Mouse (Mus musculus) kidney, postnatal 0 days (tissue): ENCODE measurements around the gene Pcdh15. TPM values are rescaled to one million over a fixed set of nuclear protein-coding genes. Genes with fewer than 3 reads are reported as not detected.

Source experiments
- ATAC-seq: fragments of 200-750 bp; cut with Nextera tagmentation; replicated peaks from 2 replicates; pipeline ENCODE4 v1.8.0; 2017; ENCODE audit warnings: low read depth, moderate number of reproducible peaks, moderate TSS enrichment, moderate library complexity; ENCODE audit not compliant: low FRiP score
- DNase-seq: peaks from one replicate; pipeline ENCODE4 v3.0.0-alpha.2; 2016; ENCODE audit warnings: low spot score
- H3K27ac ChIP-seq: fragments of 300-500 bp; sonication (generic); 2 replicates; pipeline ENCODE4 v1.5.1; 2014; ENCODE audit warnings: mild to moderate bottlenecking
- H3K27me3 ChIP-seq: fragments of 300-500 bp; sonication (generic); 2 replicates; pipeline ENCODE4 v1.6.1; 2014; ENCODE audit warnings: low read length, mixed read lengths; ENCODE audit not compliant: insufficient read depth
- H3K36me3 ChIP-seq: fragments of 300-500 bp; sonication (generic); 2 replicates; pipeline ENCODE4 v1.6.1; 2014; ENCODE audit warnings: low read length, mixed read lengths; ENCODE audit not compliant: insufficient read depth
- H3K4me1 ChIP-seq: fragments of 300-500 bp; sonication (generic); replicated peaks from 2 replicates; pipeline ENCODE4 v1.6.1; 2014; ENCODE audit warnings: antibody characterized with exemption, low read length, mixed read lengths; ENCODE audit not compliant: insufficient read depth
- H3K4me2 ChIP-seq: fragments of 300-500 bp; sonication (generic); 2 replicates; pipeline ENCODE4 v1.6.1; 2014; ENCODE audit warnings: mild to moderate bottlenecking, low read length, moderate library complexity, mixed read lengths
- H3K4me3 ChIP-seq: fragments of 300-500 bp; sonication (generic); replicated peaks from 2 replicates; pipeline ENCODE4 v1.5.1; 2014; ENCODE audit warnings: low read depth, low read length
- H3K9ac ChIP-seq: fragments of 300-500 bp; sonication (generic); 2 replicates; pipeline ENCODE4 v1.6.1; 2014; ENCODE audit warnings: low read depth, low read length
- H3K9me3 ChIP-seq: fragments of 300-500 bp; sonication (generic); replicated peaks from 2 replicates; pipeline ENCODE4 v1.6.1; 2016; ENCODE audit warnings: low read length, inconsistent platforms, mixed read lengths
- CTCF ChIP-seq: IDR thresholded peaks from 2 replicates; pipeline ENCODE4 v1.5.1; 2016; ENCODE audit warnings: antibody characterized with exemption, low read depth, mild to moderate bottlenecking, moderate library complexity
- WGBS: fragments of 180-500 bp; shearing (Covaris S2); extraction: QIAGEN DNeasy Blood & Tissue Kit; methylation state at CpG from one replicate; pipeline ENCODE4 v1.1.7; 2014; 5-methylcytosine and 5-hydroxymethylcytosine counted together
- polyA plus RNA-seq: library from polyadenylated mRNA; unstranded; fragments of >200 nt; fragmentation: Nextera tagmentation; extraction: Ambion mirVana; gene quantifications from 2 replicates; pipeline ENCODE4 v1.2.1, GENCODE M21; 2015

Gene Pcdh15
- polyA plus RNA-seq, 1 experiment from 2014 or later: 0.33 TPM

DNA sequence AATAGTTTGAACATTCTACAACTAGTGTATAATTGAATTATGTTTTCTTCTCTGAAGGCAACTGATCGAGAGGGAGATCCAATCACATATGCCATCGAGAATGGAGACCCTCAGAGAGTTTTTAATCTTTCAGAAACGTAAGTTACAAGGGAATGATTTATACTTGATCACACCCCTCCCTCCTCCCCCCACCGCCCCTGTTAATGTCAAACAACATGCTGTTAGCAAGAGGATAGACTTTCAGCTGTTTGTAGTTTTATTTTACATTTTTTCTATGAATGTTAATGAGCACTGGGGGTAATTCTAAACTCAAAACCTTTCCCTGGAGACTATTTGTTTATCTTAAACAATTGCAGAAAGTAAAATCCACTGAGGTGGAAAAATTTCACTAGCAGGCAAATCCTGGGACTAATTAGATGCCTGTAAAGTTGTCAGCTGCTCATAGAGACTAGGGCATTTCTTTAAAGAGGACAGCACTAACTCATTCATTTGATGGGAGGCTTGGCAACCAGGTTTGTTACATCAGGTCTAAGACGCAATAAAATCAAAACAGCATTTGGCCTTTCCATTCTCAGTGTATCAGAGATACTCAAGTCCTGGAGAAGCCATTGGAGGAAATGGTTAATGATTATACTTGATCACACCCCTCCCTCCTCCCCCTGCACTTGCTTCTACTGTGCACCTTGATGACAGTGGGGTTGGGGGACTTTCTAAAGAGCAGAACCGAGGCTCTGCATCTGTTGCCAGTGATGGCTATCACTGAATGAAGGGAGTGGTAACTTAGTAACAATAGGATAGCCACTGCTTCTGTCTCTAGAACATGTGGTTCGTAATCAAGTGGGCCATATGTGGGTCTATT lies 1280.4 kb downstream of the Pcdh15 start:
- Histone ChIP-seq H3K4me3 (no peak overlapping the region), H3K9ac (no peak overlapping the region), H3K27me3 (no peaks in the 10 kb centered on the region), H3K4me1 (peaks cover 5% of the 10 kb centered on the region; the same call in 1 of the 2 replicates), H3K4me2 (no peak overlapping the region), H3K36me3 (no peaks in the 10 kb centered on the region), H3K27ac (no peak overlapping the region), H3K9me3 (no peaks in the 10 kb centered on the region)
- TF ChIP-seq CTCF: no peak
- ATAC-seq (no peak), DNase-seq (peak; percentile 15)
- WGBS: 16% methylated on average over 7 of the region's 7 CpGs

DNA sequence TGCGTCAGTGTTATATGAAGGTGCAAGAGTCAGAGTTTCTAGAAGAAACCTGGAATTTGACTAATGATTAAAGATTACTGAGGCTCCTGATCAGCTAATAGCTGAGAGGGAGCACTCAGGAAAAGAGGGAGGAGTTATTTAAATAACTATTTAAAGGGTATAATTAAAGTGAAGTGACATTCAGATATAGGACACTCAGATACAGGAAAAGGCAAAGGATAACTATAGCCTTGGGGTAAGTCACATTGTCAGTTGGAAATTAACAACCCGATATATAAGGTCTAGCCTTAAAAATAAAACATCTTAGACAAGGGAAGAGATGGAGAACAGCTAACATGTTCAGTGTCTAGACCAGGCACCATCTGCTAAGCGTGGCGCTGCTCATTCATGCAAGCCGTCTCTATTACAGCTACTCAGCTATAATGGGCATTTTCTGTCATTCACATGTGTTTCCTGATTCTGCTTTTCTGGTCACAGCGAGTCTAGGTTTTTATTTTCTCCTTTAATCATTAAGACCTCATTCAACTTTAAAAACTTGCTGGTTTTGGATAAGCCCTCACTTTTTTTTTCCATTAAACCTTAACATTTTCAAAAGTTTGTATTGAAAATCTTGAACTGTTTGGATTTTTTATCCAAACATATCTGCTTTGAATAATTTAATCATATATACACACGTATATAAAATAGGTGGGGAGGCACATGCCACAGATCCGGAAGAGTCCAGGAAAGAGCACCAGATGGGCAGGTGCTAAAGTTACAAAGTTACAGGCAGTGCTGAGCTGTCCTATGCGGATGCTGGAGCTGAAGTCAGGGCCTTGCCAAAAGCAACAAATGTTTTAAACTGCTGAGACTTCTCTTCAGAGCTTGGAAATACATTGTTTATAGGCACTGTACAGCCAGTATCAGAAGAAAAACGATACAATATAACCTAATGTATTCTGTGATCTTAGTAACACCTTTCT lies 1288.7 kb downstream of the Pcdh15 start:
- TF ChIP-seq CTCF: no peak
- ATAC-seq (peak; percentile 73), DNase-seq (peak; percentile 65)
- no peaks in the 10 kb centered on the region for H3K36me3 ChIP-seq
- no peaks in the 10 kb centered on the region for H3K9me3 ChIP-seq
- WGBS: 27% methylated on average over 10 of the region's 10 CpGs
- no peaks in the 10 kb centered on the region for H3K4me1 ChIP-seq
- no peak overlapping the region for H3K9ac ChIP-seq
- no peak overlapping the region for H3K27ac ChIP-seq
- H3K4me2 ChIP-seq: no peak overlapping the region
- H3K27me3 ChIP-seq: no peaks in the 10 kb centered on the region
- H3K4me3 ChIP-seq: no peak overlapping the region

DNA sequence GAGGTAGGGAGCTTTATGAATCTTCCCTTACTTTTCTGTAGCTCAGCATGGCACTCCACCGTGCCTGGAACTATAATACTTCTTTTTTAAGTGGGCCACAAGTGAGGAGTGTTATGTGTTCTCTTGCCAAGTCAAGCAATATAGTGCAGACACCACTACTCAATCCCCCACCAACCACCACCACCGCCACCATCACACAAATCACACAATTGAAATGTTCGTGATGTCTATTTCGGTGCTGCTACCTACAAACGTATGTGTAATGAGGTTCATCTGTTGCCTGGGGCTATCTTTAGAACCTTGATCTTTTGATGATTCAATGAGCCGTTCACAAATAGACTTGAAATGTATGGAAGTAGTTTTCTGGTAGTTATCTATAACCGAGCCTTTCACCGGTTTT lies 1304.0 kb downstream of the Pcdh15 start:
- Histone ChIP-seq H3K4me1 (no peaks in the 10 kb centered on the region), H3K27ac (no peak overlapping the region), H3K27me3 (no peaks in the 10 kb centered on the region), H3K9ac (no peak overlapping the region), H3K36me3 (no peaks in the 10 kb centered on the region), H3K4me3 (no peak overlapping the region), H3K9me3 (no peaks in the 10 kb centered on the region), H3K4me2 (no peak overlapping the region)
- DNase-seq (no peak), ATAC-seq (no peak)
- 84% methylated on average over 8 of the region's 8 CpGs for WGBS
- TF ChIP-seq CTCF: no peak

- DNase-seq (peak; percentile 78), ATAC-seq (no peak)
- Histone ChIP-seq H3K36me3 (no peaks in the 10 kb centered on the region), H3K4me3 (no peak overlapping the region), H3K4me1 (no peaks in the 10 kb centered on the region), H3K27me3 (no peaks in the 10 kb centered on the region), H3K9ac (no peak overlapping the region), H3K9me3 (no peaks in the 10 kb centered on the region), H3K4me2 (no peak overlapping the region), H3K27ac (no peak overlapping the region)
- 36% methylated on average over 3 of the region's 3 CpGs for WGBS
- no peak for TF ChIP-seq CTCF
Observed at GRCm38 (mm10) chr10:74414021-74414420, 1314.9 kb downstream of the Pcdh15 start.

DNA sequence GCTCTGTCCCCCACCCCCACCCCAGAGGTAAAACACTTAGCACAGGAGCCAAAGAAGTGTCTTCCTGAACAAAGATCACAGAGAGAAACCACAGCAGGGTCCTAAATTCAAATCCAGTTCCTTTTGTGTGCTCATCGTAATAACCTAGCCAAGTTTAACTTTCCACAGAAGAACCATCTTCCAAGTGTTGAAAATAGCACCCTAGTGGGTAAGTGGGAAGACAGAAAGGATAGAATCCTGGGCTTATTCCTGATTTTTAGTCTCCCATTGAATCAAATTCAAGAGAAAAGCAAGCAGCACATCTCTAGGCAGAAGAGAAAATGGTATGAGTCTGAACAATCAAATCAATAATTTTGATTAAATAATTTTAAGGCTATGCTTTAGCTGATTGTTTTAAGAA lies 1315.8 kb downstream of the Pcdh15 start:
- Histone ChIP-seq H3K27me3 (no peaks in the 10 kb centered on the region), H3K36me3 (no peaks in the 10 kb centered on the region), H3K4me2 (no peak overlapping the region), H3K27ac (no peak overlapping the region), H3K4me3 (no peak overlapping the region), H3K9ac (no peak overlapping the region), H3K4me1 (no peaks in the 10 kb centered on the region), H3K9me3 (no peaks in the 10 kb centered on the region)
- whole genome bisulfite sequencing: 79% methylated on average over 1 of the region's 1 CpGs
- DNase-seq: no peak
- ATAC-seq: no peak
- no peak for TF ChIP-seq CTCF

DNA sequence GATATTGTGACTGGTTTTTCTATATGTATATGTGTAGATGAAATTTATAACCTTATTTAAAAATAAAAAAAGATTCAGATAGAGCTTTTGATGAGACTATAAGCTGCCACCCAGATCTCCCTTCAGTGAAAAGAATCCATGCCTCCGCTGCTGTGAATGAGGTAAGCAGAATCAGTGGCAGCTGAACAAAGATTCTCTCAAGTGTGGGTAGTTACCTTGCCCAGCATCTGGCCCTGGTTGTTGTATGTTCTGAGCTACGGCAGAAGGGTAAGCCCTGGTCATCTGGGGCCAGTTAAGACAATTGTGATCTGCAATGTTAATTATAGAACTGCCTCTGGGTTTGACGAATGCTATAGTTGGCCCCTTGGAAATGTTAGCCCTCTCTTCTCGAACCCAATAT lies 1316.2 kb downstream of the Pcdh15 start:
- no peak overlapping the region for H3K9ac ChIP-seq
- H3K27me3 ChIP-seq: no peaks in the 10 kb centered on the region
- H3K4me3 ChIP-seq: no peak overlapping the region
- H3K4me2 ChIP-seq: no peak overlapping the region
- H3K27ac ChIP-seq: no peak overlapping the region
- no peak for TF ChIP-seq CTCF
- DNase-seq (no peak), ATAC-seq (no peak)
- no peaks in the 10 kb centered on the region for H3K36me3 ChIP-seq
- H3K9me3 ChIP-seq: no peaks in the 10 kb centered on the region
- no peaks in the 10 kb centered on the region for H3K4me1 ChIP-seq
- 62% methylated on average over 4 of the region's 4 CpGs for WGBS
